Mouse (Mus musculus): ENCODE data around the gene M1ap.

- TF ChIP-seq GATA1 (IDR thresholded peaks at IDR 0.05; ENCODE audit: borderline replicate concordance, low read length) (peak; percentile 46; the same call in 1 of the 3 replicates), FLI1 (IDR thresholded peaks at IDR 0.05; ENCODE audit: low read length) (no peak)
Measured at GRCm38 (mm10) chr6:83020121-83020520, 73.4 kb downstream of the M1ap start.
